Mouse (Mus musculus) spleen, adult 2 months (tissue): ENCODE results near the gene Cx3cl1. TPM values are rescaled to one million over a fixed set of nuclear protein-coding genes. Genes with fewer than 3 reads are reported as not detected.

ENCODE experiments used
- DNase-seq, 2 experiments: peaks; one replicate each; pipeline versions ENCODE4 v3.0.0 to v3.0.0-alpha.2; 2012 to 2021; ENCODE audit warnings: low spot score in 2 of 2, low read depth in 1 of 2
- H3K27ac ChIP-seq: fragments of 200-500 bp; 2 replicates; pipeline ENCODE4 v1.5.1; 2012; ENCODE audit warnings: low read length, inconsistent platforms; ENCODE audit not compliant: insufficient read depth
- H3K27me3 ChIP-seq: fragments of 200-500 bp; 2 replicates; pipeline ENCODE4 v1.6.1; 2012; ENCODE audit warnings: mild to moderate bottlenecking, moderate library complexity, low read length, inconsistent platforms; ENCODE audit not compliant: control insufficient read depth, insufficient read depth
- H3K36me3 ChIP-seq: fragments of 200-500 bp; 2 replicates; pipeline ENCODE4 v1.6.1; 2012; ENCODE audit warnings: mild to moderate bottlenecking, low read length, inconsistent platforms; ENCODE audit not compliant: control insufficient read depth, insufficient read depth
- H3K4me1 ChIP-seq: fragments of 200-500 bp; 2 replicates; pipeline ENCODE4 v1.6.1; 2011; ENCODE audit warnings: inconsistent platforms; ENCODE audit not compliant: control insufficient read depth, insufficient read depth, insufficient read length
- H3K4me3 ChIP-seq: fragments of 200-500 bp; 2 replicates; pipeline ENCODE4 v1.5.1; 2011; ENCODE audit warnings: mild to moderate bottlenecking, inconsistent platforms; ENCODE audit not compliant: insufficient read depth, insufficient read length; ENCODE audit errors: extremely low read depth
- CTCF ChIP-seq: fragments of 200-500 bp; IDR thresholded peaks from 2 replicates; pipeline ENCODE4 v1.5.1; 2011; ENCODE audit warnings: mild to moderate bottlenecking, inconsistent platforms; ENCODE audit not compliant: insufficient read depth, insufficient read length, insufficient replicate concordance; ENCODE audit errors: extremely low read depth
- POLR2A ChIP-seq: fragments of 200-500 bp; IDR thresholded peaks from 2 replicates; pipeline ENCODE4 v1.6.1; 2011; ENCODE audit warnings: low read depth, low read length, inconsistent platforms
- WGBS: fragments of 180-500 bp; shearing (Covaris S2); methylation state at CpG from one replicate; pipeline ENCODE4 v1.1.7; 2018; 5-methylcytosine and 5-hydroxymethylcytosine counted together
- polyA plus RNA-seq: library from polyadenylated mRNA; depleted of rRNA; stranded (reverse); fragments of >200 nt; gene quantifications from 2 replicates; pipeline ENCODE4 v1.2.3, GENCODE M21; 2012

Gene Cx3cl1
- polyA plus RNA-seq, 1 experiment = 3.0 TPM

- DNase-seq = no peak
- H3K36me3 ChIP-seq = no peaks in the 10 kb centered on the region
- peaks cover 13% of the 10 kb centered on the region; the same call in 1 of the 2 replicates for H3K4me1 ChIP-seq
- H3K4me3 ChIP-seq = no peak overlapping the region
- H3K27me3 ChIP-seq = no peaks in the 10 kb centered on the region
- TF ChIP-seq POLR2A (no peak), CTCF (no peak)
- 78% methylated on average over 16 of the region's 16 CpGs for WGBS
- H3K27ac ChIP-seq = no peak overlapping the region
Measured at GRCm38 (mm10) chr8:94779534-94780294, 7.9 kb downstream of the Cx3cl1 start.

DNA sequence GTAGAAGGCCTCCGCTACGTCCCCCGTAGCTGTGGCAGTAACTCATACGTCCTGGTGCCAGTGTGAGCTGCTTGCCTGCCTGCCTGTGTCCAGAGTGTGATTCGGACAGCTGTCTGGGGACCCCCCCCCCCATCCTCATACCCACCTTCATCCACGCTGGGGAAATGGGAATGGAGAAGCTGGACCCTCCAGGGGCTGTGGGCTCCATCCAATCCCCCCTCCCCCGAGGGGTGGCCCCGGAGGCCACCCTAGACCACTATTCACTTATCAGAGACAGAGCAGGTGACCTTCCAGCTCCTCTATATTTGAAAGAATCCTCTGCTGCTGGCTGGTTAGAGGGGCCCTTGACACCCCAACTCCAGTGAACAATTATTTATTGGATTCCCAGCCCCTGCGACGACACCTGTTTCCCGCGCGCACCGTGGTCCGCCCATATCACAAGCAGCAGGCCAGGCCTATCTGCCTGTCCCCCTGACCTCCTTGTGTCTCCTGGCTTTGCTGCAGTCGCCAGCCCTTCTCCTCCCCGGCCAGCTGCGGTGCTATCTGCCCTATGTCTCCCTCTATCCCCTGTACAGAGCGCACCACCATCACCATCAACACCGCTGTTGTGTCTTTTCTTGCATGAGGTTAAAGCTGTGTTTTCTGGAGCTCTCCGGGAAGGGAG lies 8.8 kb downstream of the Cx3cl1 start:
- Histone ChIP-seq H3K4me3 (no peak overlapping the region), H3K27ac (no peak overlapping the region), H3K36me3 (no peaks in the 10 kb centered on the region), H3K27me3 (no peaks in the 10 kb centered on the region), H3K4me1 (peaks cover 13% of the 10 kb centered on the region; the same call in 1 of the 2 replicates)
- WGBS = 92% methylated on average over 21 of the region's 21 CpGs
- no peak for DNase-seq
- TF ChIP-seq POLR2A (no peak), CTCF (no peak)

DNA sequence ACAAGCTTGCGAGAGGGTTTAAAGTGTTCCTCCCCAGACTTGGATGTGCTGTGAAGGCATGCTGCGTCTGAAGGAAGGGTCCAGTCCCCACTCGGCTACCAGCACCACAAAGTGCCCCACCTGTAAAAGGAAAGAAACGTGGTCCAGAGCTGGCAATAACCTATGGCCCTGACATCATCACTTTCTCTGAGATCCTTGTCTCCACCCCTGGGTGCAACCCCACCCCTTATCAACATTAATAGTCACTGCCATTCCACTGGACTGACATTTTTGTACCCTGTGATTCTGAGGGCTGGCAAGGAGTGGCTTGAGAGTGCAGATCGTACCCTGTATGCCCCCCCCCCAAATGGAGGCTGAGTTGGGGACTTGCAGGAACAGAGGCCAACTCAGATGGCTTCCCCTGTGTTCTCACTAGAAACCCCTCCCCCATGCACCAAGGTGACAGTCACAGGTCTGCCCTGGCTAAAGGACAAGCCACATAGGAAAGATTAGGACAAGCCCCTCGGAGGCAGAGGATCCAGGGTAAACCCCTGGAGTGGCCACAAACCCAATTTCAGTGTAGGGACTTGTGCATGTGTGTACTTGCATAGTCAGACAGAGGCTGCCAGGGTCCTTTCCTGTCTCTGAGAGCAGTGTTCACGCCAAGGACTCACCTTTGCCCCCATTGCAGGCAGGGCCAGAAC lies 9.5 kb downstream of the Cx3cl1 start:
- WGBS = 80% methylated on average over 7 of the region's 7 CpGs
- DNase-seq = no peak
- Histone ChIP-seq H3K4me1 (peaks cover 13% of the 10 kb centered on the region; the same call in 1 of the 2 replicates), H3K27ac (no peak overlapping the region), H3K27me3 (no peaks in the 10 kb centered on the region), H3K36me3 (no peaks in the 10 kb centered on the region), H3K4me3 (no peak overlapping the region)
- no peak for TF ChIP-seq POLR2A
- no peak for TF ChIP-seq CTCF

GRCm38 (mm10) chr8:94781838-94782235 lies 10.0 kb downstream of the Cx3cl1 start:
- 36% methylated on average over 11 of the region's 11 CpGs for WGBS
- Histone ChIP-seq H3K27me3 (no peaks in the 10 kb centered on the region), H3K4me1 (peaks cover 13% of the 10 kb centered on the region; the same call in 1 of the 2 replicates), H3K36me3 (no peaks in the 10 kb centered on the region), H3K27ac (no peak overlapping the region), H3K4me3 (no peak overlapping the region)
- DNase-seq = no peak
- TF ChIP-seq CTCF = no peak
- no peak for TF ChIP-seq POLR2A

GRCm38 (mm10) chr8:94783890-94784289 lies 12.1 kb downstream of the Cx3cl1 start:
- Histone ChIP-seq H3K27ac (no peak overlapping the region), H3K27me3 (no peaks in the 10 kb centered on the region), H3K4me3 (no peak overlapping the region), H3K36me3 (no peaks in the 10 kb centered on the region), H3K4me1 (peaks cover 6% of the 10 kb centered on the region; the same call in 1 of the 2 replicates)
- no peak for DNase-seq
- 13% methylated on average over 4 of the region's 4 CpGs for WGBS
- no peak for TF ChIP-seq POLR2A
- no peak for TF ChIP-seq CTCF

GRCm38 (mm10) chr8:94785247-94785985 lies 13.6 kb downstream of the Cx3cl1 start:
- TF ChIP-seq POLR2A = no peak
- TF ChIP-seq CTCF = peak; percentile 33; the same call in 1 of the 2 replicates
- H3K4me3 ChIP-seq = no peak overlapping the region
- no peaks in the 10 kb centered on the region for H3K36me3 ChIP-seq
- DNase-seq = peak; percentile 19 to 32
- no peak overlapping the region for H3K27ac ChIP-seq
- H3K4me1 ChIP-seq = no peaks in the 10 kb centered on the region
- 58% methylated on average over 12 of the region's 12 CpGs for WGBS
- no peaks in the 10 kb centered on the region for H3K27me3 ChIP-seq
